Mouse (Mus musculus) urinary bladder, postnatal 36 days (tissue): ENCODE measurements around the gene Fnbp1.

Experiments used
- DNase-seq, 2 experiments: peaks; one replicate each; pipeline ENCODE4 v3.0.0; 2022; ENCODE audit warnings: low spot score in 2 of 2, mixed read lengths in 1 of 2

The Fnbp1 gene

GRCm38 (mm10) chr2:31025458-31025857 lies 116.3 kb downstream of the Fnbp1 start:
- no peak for DNase-seq

- peak; percentile 42 for DNase-seq
Observed at GRCm38 (mm10) chr2:31024618-31025370, 117.0 kb downstream of the Fnbp1 start.

- DNase-seq, result no peak
Observed at GRCm38 (mm10) chr2:31023940-31024339, 117.9 kb downstream of the Fnbp1 start.

- no peak for DNase-seq
Observed at GRCm38 (mm10) chr2:31020202-31020601, 121.6 kb downstream of the Fnbp1 start.

- DNase-seq, result no peak
Observed at GRCm38 (mm10) chr2:31019011-31019410, 122.8 kb downstream of the Fnbp1 start.

- DNase-seq, result no peak
Observed at GRCm38 (mm10) chr2:31018519-31018918, 123.3 kb downstream of the Fnbp1 start.

- DNase-seq, result no peak
Observed at GRCm38 (mm10) chr2:31017625-31018317, 124.0 kb downstream of the Fnbp1 start.

GRCm38 (mm10) chr2:31013371-31014120 lies 128.3 kb downstream of the Fnbp1 start:
- DNase-seq, result no peak

- no peak for DNase-seq
Observed at GRCm38 (mm10) chr2:31007208-31007607, 134.6 kb downstream of the Fnbp1 start.

- no peak for DNase-seq
Observed at GRCm38 (mm10) chr2:31006434-31006833, 135.4 kb downstream of the Fnbp1 start.

GRCm38 (mm10) chr2:31005453-31005852 lies 136.4 kb downstream of the Fnbp1 start:
- no peak for DNase-seq

- no peak for DNase-seq
Observed at GRCm38 (mm10) chr2:31002857-31003256, 139.0 kb downstream of the Fnbp1 start.

- DNase-seq, result no peak
Observed at GRCm38 (mm10) chr2:30998443-30999260, 143.2 kb downstream of the Fnbp1 start.

GRCm38 (mm10) chr2:30995432-30995996 lies 146.3 kb downstream of the Fnbp1 start:
- DNase-seq, result no peak

GRCm38 (mm10) chr2:30994853-30995252 lies 147.0 kb downstream of the Fnbp1 start:
- DNase-seq, result no peak

GRCm38 (mm10) chr2:30990221-30990620 lies 151.6 kb downstream of the Fnbp1 start:
- DNase-seq, result no peak

- DNase-seq, result peak; percentile 70 to 80
Observed at GRCm38 (mm10) chr2:30985111-30986020, 156.4 kb downstream of the Fnbp1 start.

GRCm38 (mm10) chr2:30983024-30983423 lies 158.8 kb downstream of the Fnbp1 start:
- no peak for DNase-seq

- DNase-seq, result peak; percentile 99 to 100
Observed at GRCm38 (mm10) chr2:30981790-30982513, 159.9 kb downstream of the Fnbp1 start, which contains the start of the genes BC005624 and Usp20. BC005624 (minus strand) TSS chr2:30982201. Usp20 (plus strand) TSS chr2:30982279.
